Mouse (Mus musculus) megakaryocyte, embryonic 14.5 days (primary cell): ENCODE data around the gene Szt2.

Experiments
- FLI1 ChIP-seq: IDR thresholded peaks from 2 replicates; pipeline ENCODE4 v1.6.1; 2012; ENCODE audit warnings: low read length, inconsistent platforms, mixed read lengths
- GATA1 ChIP-seq: IDR thresholded peaks from 3 replicates; pipeline ENCODE4 v1.6.1; 2012; ENCODE audit warnings: mixed read lengths, low read length, inconsistent platforms, borderline replicate concordance

GRCm38 (mm10) chr4:118357504-118357903, 51.6 kb downstream of the Szt2 start:
- TF ChIP-seq GATA1 (no peak), FLI1 (no peak)
